Mouse (Mus musculus) hindbrain, embryonic 15.5 days (tissue): ENCODE measurements around the gene Zmynd10. TPM values are rescaled to one million over a fixed set of nuclear protein-coding genes. Genes with fewer than 3 reads are reported as not detected.

Source experiments
- ATAC-seq: fragments of 200-750 bp; cut with Nextera tagmentation; 2 replicates; pipeline ENCODE4 v1.8.0; 2017; ENCODE audit warnings: low read depth, moderate number of reproducible peaks, moderate TSS enrichment; ENCODE audit not compliant: low FRiP score
- H3K27ac ChIP-seq: fragments of 300-500 bp; sonication (generic); replicated peaks from 2 replicates; pipeline ENCODE4 v1.5.1; 2015; ENCODE audit warnings: mild to moderate bottlenecking, inconsistent platforms
- H3K27me3 ChIP-seq: fragments of 300-500 bp; sonication (generic); 2 replicates; pipeline ENCODE4 v1.6.1; 2015; ENCODE audit warnings: control low read depth, inconsistent platforms
- H3K36me3 ChIP-seq: fragments of 300-500 bp; sonication (generic); 2 replicates; pipeline ENCODE4 v1.6.1; 2015; ENCODE audit warnings: control low read depth, inconsistent platforms
- H3K4me1 ChIP-seq: fragments of 300-500 bp; sonication (generic); replicated peaks from 2 replicates; pipeline ENCODE4 v1.6.1; 2015; ENCODE audit warnings: control low read depth, inconsistent platforms
- H3K4me2 ChIP-seq: fragments of 300-500 bp; sonication (generic); 2 replicates; pipeline ENCODE4 v1.6.1; 2015; ENCODE audit warnings: moderate library complexity, mild to moderate bottlenecking, inconsistent platforms
- H3K4me3 ChIP-seq: fragments of 300-500 bp; sonication (generic); 2 replicates; pipeline ENCODE4 v1.5.1; 2015; ENCODE audit warnings: mild to moderate bottlenecking, inconsistent platforms
- H3K9ac ChIP-seq: fragments of 300-500 bp; sonication (generic); 2 replicates; pipeline ENCODE4 v1.6.1; 2015; ENCODE audit warnings: inconsistent platforms
- H3K9me3 ChIP-seq: fragments of 300-500 bp; sonication (generic); 2 replicates; pipeline ENCODE4 v1.6.1; 2016; ENCODE audit warnings: control low read depth, inconsistent platforms
- WGBS: fragments of 180-500 bp; shearing (Covaris S2); methylation state at CpG from one replicate; pipeline ENCODE4 v1.1.7; 2015; 5-methylcytosine and 5-hydroxymethylcytosine counted together
- polyA plus RNA-seq: library from polyadenylated mRNA; unstranded; fragments of >200 nt; fragmentation: Nextera tagmentation; extraction: Ambion mirVana; gene quantifications from 2 replicates; pipeline ENCODE4 v1.2.1, GENCODE M21; 2015

Gene Zmynd10
- polyA plus RNA-seq, 1 experiment from 2014 or later = 4.3 TPM

GRCm38 (mm10) chr9:107586974-107587832 lies 40.1 kb downstream of the Zmynd10 start, which contains the start of gene Ifrd2:
TSS of gene Ifrd2 (plus strand) at chr9:107587642.
- peaks cover 13% of the 10 kb centered on the region for H3K36me3 ChIP-seq
- peak; percentile 98 for ATAC-seq
- no peaks in the 10 kb centered on the region for H3K27me3 ChIP-seq
- H3K4me2 ChIP-seq = peak within 1 kb of the TSS; percentile 80
- no peak within 1 kb of the TSS for H3K27ac ChIP-seq
- H3K9ac ChIP-seq = peak within 1 kb of the TSS; percentile 45
- H3K9me3 ChIP-seq = no peaks in the 10 kb centered on the region
- H3K4me1 ChIP-seq = peaks cover 14% of the 10 kb centered on the region
- WGBS = 14% methylated on average over 43 of the region's 46 CpGs
- peak within 1 kb of the TSS; percentile 75 for H3K4me3 ChIP-seq

GRCm38 (mm10) chr9:107587833-107588639 lies 40.9 kb downstream of the Zmynd10 start:
- 7% methylated on average over 33 of the region's 33 CpGs for WGBS
- no peak; the same call in 1 of the 2 replicates for ATAC-seq
- peak overlapping the region; percentile 75 for H3K4me3 ChIP-seq
- H3K4me1 ChIP-seq = peaks cover 14% of the 10 kb centered on the region
- H3K36me3 ChIP-seq = peaks cover 14% of the 10 kb centered on the region
- H3K27ac ChIP-seq = no peak overlapping the region
- peak overlapping the region; percentile 80 for H3K4me2 ChIP-seq
- H3K9ac ChIP-seq = peak overlapping the region; percentile 45
- no peaks in the 10 kb centered on the region for H3K9me3 ChIP-seq
- H3K27me3 ChIP-seq = no peaks in the 10 kb centered on the region

GRCm38 (mm10) chr9:107590058-107590772 lies 43.1 kb downstream of the Zmynd10 start:
- Histone ChIP-seq H3K4me2 (no peak overlapping the region), H3K9me3 (no peaks in the 10 kb centered on the region), H3K9ac (no peak overlapping the region), H3K27ac (no peak overlapping the region), H3K4me1 (peaks cover 19% of the 10 kb centered on the region), H3K36me3 (peaks cover 17% of the 10 kb centered on the region), H3K27me3 (no peaks in the 10 kb centered on the region), H3K4me3 (no peak overlapping the region)
- ATAC-seq = no peak
- 90% methylated on average over 25 of the region's 25 CpGs for WGBS

GRCm38 (mm10) chr9:107590773-107591060 lies 43.6 kb downstream of the Zmynd10 start:
- 97% methylated on average over 6 of the region's 6 CpGs for WGBS
- ATAC-seq = no peak
- Histone ChIP-seq H3K9me3 (no peaks in the 10 kb centered on the region), H3K4me2 (no peak overlapping the region), H3K27me3 (no peaks in the 10 kb centered on the region), H3K9ac (no peak overlapping the region), H3K4me3 (no peak overlapping the region), H3K36me3 (peaks cover 17% of the 10 kb centered on the region), H3K27ac (no peak overlapping the region), H3K4me1 (peaks cover 19% of the 10 kb centered on the region)

- H3K27ac ChIP-seq = peak overlapping the region; percentile 21; the same call in 1 of the 2 replicates
- H3K9me3 ChIP-seq = no peaks in the 10 kb centered on the region
- H3K27me3 ChIP-seq = no peaks in the 10 kb centered on the region
- WGBS = 76% methylated on average over 11 of the region's 11 CpGs
- no peak overlapping the region for H3K9ac ChIP-seq
- H3K4me2 ChIP-seq = no peak overlapping the region
- peaks cover 17% of the 10 kb centered on the region for H3K36me3 ChIP-seq
- H3K4me1 ChIP-seq = peaks cover 14% of the 10 kb centered on the region
- H3K4me3 ChIP-seq = no peak overlapping the region
- ATAC-seq = no peak; the same call in 1 of the 2 replicates
Observed at GRCm38 (mm10) chr9:107593101-107593976, 46.2 kb downstream of the Zmynd10 start.

- Histone ChIP-seq H3K4me1 (0 out of 2 replicates have a peak, but pooled peaks cover 7% of the 10 kb centered on the region), H3K4me3 (no peak overlapping the region), H3K36me3 (peaks cover 17% of the 10 kb centered on the region), H3K9me3 (no peaks in the 10 kb centered on the region), H3K27me3 (no peaks in the 10 kb centered on the region), H3K4me2 (no peak overlapping the region), H3K27ac (no peak overlapping the region), H3K9ac (no peak overlapping the region)
- WGBS = 81% methylated on average over 8 of the region's 8 CpGs
- ATAC-seq = no peak
Observed at GRCm38 (mm10) chr9:107594281-107595062, 47.4 kb downstream of the Zmynd10 start.

GRCm38 (mm10) chr9:107596619-107597569 lies 49.8 kb downstream of the Zmynd10 start:
- no peak for ATAC-seq
- H3K36me3 ChIP-seq = peaks cover 7% of the 10 kb centered on the region; the same call in 1 of the 2 replicates
- no peaks in the 10 kb centered on the region for H3K27me3 ChIP-seq
- H3K27ac ChIP-seq = no peak overlapping the region
- H3K9ac ChIP-seq = no peak overlapping the region
- H3K4me3 ChIP-seq = no peak overlapping the region
- H3K4me1 ChIP-seq = 0 out of 2 replicates have a peak, but pooled peaks cover 7% of the 10 kb centered on the region
- no peaks in the 10 kb centered on the region for H3K9me3 ChIP-seq
- WGBS = 89% methylated on average over 11 of the region's 11 CpGs
- no peak overlapping the region for H3K4me2 ChIP-seq

GRCm38 (mm10) chr9:107598385-107598784 lies 51.3 kb downstream of the Zmynd10 start:
- no peak overlapping the region for H3K4me2 ChIP-seq
- no peak overlapping the region for H3K9ac ChIP-seq
- 0 out of 2 replicates have a peak, but pooled peaks cover 3% of the 10 kb centered on the region for H3K36me3 ChIP-seq
- H3K4me1 ChIP-seq = peaks cover 5% of the 10 kb centered on the region; the same call in 1 of the 2 replicates
- H3K9me3 ChIP-seq = no peaks in the 10 kb centered on the region
- H3K27me3 ChIP-seq = no peaks in the 10 kb centered on the region
- H3K4me3 ChIP-seq = no peak overlapping the region
- 79% methylated on average over 5 of the region's 5 CpGs for WGBS
- ATAC-seq = no peak
- H3K27ac ChIP-seq = no peak overlapping the region

- Histone ChIP-seq H3K4me1 (peaks cover 6% of the 10 kb centered on the region), H3K4me2 (no peak overlapping the region), H3K9me3 (no peaks in the 10 kb centered on the region), H3K27me3 (no peaks in the 10 kb centered on the region), H3K36me3 (no peaks in the 10 kb centered on the region), H3K4me3 (no peak overlapping the region), H3K27ac (no peak overlapping the region), H3K9ac (no peak overlapping the region)
- WGBS = 91% methylated on average over 9 of the region's 9 CpGs
- no peak for ATAC-seq
Observed at GRCm38 (mm10) chr9:107599433-107599832, 52.3 kb downstream of the Zmynd10 start.

GRCm38 (mm10) chr9:107599842-107600241 lies 52.7 kb downstream of the Zmynd10 start:
- ATAC-seq = no peak
- no peaks in the 10 kb centered on the region for H3K9me3 ChIP-seq
- H3K27ac ChIP-seq = no peak overlapping the region
- 74% methylated on average over 14 of the region's 14 CpGs for WGBS
- H3K4me2 ChIP-seq = no peak overlapping the region
- no peak overlapping the region for H3K9ac ChIP-seq
- H3K4me3 ChIP-seq = no peak overlapping the region
- peaks cover 10% of the 10 kb centered on the region for H3K4me1 ChIP-seq
- H3K36me3 ChIP-seq = no peaks in the 10 kb centered on the region
- no peaks in the 10 kb centered on the region for H3K27me3 ChIP-seq
